Mouse (Mus musculus): ENCODE measurements around the gene Ssbp2.

Ssbp2 gene

DNA sequence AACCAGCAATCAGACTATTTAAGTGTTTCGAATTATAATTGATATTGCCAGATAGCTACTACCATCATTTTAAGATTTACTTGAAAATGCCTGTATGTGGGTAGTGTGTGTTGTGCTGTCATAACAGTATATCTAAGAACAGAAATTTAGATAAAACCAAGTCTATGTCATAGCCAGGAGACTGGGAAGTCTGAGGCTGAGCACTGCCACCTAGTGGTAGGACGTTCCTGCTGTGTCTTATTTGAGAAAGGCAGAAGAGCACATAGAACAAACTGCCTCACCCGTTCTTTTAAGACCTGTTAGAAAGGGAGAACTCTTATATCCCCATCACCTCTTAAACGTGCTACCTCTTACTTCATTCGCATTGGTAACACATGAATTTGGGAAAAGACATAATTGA, 176.7 kb downstream of the Ssbp2 start:
- DNase-seq: peak; percentile 91

DNA sequence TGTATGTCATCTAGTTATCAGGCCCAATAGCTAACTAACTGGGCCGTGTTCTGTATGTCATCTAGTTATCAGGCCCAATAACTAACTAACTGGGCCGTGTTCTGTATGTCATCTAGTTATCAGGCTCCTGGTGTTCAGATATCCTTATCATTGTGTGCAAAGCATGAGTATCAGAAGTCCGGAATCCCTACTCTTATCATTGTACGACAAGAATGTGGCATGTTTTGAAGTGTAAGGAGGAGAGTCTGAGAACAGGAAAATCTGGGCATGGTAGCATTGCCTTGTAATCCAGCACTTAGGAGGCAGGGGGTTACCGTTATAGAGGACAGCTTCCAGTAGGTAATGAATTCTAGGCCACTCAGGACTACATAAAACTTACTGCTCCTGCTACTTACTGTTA, 178.8 kb downstream of the Ssbp2 start:
- no peak for DNase-seq

DNA sequence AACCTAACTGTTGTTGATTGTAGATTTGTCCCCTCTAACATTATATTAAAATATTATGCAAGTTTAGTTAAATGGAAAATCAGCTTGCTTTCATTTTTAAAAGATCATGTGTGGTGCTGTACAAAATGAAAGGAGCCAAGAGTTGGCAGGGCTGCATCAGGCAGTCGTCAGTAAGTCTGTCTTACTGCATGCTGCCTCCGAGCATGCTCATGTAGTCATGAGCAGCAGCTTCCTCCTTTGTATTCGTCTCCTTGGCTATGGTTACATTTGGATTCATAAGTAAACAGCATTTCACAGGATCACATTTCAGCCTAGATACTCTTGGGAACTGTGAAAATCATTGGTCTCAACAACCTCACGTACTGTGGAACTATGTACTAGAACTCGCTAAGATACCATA, 180.1 kb downstream of the Ssbp2 start:
- no peak for DNase-seq

DNA sequence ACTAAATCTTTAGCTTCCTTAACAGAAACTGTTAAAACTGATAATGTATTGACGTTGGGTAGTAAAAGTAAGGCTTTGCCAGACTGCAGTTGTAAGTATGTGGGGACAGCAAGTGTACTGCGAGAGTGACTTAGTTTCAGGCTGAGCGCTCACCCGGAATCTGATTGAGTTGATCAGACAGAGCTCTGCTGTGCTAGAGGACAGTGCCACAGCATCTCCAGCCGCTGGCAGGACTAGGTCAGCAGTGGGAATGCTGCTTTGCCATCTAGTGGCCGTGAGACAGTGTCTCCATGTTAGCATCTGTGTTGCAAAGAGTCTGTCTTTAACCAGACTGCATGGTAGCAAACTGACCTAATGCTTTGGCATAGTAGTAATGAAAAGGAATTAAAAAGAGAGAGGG, 188.2 kb downstream of the Ssbp2 start:
- peak; percentile 62 for DNase-seq

DNA sequence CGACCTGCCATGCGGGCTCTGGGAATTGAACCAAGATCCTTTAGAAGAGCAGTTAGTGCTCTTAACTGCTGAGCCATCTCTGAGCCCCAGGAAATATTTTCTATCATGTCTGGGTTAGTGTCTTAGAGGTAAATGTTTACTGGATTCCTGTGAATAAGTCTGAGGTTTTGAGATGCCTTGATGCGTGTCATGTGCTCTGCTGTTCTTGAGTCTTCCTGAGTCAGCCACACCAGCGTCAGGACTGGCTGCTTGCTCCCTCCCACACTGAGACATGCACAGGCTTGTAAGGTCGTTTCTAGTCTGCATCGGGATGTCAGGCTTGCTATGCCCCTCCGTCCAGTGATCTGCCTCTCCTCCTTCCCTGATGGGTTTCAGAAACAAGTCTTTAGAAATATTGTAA, 189.8 kb downstream of the Ssbp2 start:
- peak; percentile 44 for DNase-seq

DNA sequence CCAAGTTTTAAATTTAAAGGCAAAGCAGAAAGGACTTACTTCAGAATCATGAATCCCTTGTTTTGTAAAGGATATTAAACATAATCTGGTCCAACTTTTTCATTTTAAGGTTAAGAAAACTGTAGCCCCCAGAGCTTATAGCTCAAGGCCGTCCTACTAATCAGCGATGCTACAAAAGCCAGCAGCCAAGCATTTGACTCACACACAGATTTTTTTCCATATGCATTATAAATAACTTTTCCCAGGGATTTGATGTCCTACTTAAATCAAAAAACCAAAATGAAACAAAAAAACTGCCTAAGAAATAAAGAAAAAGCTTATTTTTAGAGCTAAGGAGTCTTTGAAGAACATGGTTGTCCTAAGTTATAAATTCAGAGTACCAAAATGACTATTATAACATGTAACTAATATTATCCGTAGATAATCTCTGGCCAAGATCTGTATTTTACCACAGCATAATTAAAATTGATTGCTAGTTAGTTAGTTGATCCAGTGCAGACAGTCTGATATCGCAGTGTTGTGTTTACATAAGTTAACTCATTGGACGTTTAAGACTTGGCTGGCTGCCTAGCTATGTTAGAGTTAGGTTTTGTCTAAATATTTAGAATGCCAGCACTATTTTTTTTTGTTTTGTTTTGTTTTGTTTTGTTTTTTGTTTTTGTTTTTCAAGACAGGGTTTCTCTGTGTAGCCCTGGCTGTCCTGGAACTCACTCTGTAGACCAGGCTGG, 201.1 kb downstream of the Ssbp2 start:
- DNase-seq: no peak

DNA sequence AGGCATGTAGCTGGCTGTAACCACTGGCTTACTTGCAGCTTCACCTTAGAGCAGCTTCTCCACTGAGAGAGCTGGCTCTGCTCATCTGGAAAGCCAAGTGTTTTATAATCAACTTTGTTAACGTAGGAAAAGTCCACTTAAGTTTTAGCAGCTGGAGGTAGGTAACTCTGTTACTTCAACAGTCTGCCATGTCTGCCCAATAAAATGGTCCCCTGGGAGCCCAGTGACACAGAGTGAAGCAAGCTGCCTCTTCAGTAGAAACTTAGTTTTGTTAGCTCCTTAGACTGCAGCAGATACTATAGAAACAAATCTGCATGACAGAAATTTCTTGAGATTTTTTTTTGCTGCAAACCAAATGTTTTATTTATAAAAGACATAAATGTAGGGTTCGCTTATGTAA, 202.7 kb downstream of the Ssbp2 start:
- DNase-seq: no peak

DNA sequence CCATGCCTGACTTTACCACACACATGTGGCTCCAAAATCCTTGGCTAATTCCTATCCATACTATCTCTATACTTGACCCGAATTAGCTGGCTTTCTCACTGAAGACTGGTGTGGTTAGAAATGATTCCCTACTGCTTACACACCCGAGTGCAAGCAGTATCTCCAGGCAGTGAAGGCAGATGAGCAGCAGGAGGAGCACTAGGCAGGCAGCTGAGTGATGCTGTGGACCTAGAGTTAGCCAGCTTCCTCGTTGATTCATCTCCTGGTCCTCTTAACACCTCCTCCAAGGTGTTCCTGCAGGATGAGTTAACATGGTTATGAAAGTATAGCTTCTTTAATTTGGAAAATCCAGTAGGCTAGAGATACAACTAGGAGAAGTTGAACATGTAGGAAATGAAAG, 213.2 kb downstream of the Ssbp2 start:
- no peak for DNase-seq

DNA sequence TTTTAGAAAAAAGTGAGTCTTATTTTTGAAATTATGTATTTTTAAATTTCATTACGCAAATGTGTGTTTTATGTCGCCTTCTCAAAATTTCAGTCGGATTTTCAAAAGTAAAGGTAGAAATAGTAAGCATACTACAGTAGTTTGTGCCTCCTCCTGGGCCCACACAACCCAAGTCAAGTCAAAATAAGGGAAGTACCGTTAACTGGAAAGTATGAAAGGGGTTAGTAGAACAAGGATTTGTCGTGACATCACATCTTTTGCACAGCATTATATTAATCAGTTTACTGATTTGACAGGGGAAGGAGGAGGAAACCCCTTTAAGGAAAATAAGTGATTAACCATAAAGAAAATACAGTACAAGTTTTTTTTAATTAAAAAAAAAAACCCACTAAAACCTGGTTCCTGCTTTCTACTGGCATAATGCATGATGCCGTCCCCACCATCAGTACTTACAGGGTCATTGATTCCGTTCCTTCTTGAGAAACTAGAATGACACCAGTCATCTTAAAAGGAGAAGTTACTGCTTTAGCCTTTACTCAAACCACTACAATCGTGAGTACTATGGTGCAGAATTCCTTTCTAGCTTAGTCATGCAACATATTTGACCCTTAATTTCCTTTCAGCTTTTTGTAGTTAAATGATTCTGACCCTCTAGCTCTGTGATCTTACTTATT, 220.8 kb downstream of the Ssbp2 start:
- no peak for DNase-seq

DNA sequence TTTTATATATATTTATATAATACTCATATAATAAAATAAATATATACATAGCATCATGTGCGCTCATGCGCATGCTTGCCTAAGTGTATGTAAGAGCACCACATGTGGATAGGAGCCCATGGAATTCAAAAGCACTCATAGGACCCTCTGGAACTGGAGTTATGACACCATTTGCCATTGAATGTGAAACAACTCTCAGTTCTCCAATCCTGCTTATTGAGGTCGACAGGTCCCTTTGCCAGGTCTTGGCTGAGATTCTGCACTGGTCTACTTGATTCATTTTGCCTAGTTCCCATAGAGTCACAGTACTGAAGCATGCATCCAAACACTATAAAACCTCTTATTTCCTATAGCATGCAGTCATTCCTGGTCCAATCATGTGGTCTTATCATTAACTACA, 221.4 kb downstream of the Ssbp2 start:
- DNase-seq: no peak

DNA sequence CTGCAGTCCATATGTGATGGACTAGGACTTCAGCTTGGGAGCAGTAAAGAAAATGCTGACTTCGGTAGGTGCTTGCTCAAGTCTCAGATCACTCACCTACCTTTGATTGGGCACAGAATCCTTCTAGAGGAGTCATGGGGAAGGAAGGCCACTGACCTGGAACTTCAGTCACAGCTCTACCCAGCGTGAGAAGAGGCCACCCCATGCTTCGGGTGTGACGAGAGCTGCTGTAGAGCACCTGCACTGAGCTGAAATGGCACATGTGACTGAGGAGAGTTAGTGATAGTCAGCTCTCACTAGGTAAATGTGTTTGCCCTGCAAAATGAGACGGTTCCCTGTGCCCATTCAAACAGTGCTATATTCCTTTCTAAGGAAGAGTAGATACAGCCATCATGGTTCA, 230.0 kb downstream of the Ssbp2 start:
- no peak for DNase-seq

DNA sequence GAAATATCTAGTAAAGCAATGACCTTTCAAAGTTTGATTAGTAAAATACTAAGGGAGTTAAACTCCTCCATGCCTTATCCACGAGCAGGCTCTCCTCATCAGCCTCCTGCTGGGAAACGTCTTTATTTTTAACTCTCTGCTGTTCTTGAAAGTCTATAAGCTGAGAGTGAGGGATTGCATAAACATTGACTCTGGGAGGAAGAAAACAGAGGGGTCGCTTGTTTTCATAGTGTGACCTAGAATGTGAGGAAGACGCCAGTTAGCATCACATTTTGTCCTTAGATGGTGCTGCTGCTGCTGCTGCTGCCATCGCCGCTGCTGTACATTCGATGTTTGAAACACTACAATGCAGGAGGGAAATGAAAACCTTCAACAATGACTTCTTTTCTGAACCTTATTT, 233.5 kb downstream of the Ssbp2 start:
- no peak for DNase-seq

DNA sequence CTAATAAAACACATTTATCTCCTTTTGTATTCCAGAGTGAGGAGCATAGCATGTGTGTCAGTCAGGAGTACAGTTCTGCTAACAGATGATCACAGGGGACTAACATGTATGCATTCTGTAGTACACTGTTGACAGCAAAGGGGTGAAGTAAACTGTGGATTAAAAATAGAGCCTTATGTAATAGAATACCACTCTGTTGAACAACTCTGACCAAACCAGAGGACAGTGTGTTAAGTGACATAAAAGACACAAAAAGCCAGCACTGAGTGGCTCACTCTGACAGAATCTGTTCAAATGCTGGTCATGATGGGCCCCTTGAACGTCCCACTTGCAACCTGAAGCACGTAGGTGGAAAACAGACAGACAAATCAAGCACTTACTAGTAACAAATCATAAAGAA, 235.3 kb downstream of the Ssbp2 start:
- no peak for DNase-seq

DNA sequence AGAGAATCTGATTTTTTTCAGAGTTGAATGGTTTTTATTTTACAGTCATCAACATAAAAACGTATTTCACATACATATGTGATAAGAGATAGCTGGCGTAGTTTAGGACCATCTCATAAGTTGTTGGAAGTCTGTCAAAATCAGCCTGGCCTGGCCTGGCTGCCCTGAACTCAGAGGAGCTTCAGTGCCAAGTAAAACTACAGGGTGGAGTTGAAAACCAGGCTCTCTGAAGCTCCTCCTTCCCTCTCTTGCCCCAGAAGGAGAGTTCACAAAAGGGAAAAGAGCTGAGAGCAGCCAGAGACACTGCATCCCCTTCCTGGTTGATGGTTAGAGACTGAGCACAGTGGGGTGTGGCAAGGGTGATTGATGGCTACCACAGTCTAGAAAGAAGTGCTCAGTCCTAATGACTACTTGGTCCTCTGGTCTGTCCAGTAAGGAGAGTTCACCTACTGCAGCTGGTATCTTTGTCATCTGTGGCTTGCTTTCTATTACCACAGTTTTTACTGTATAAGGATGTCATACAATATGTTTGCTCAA, 236.1 kb downstream of the Ssbp2 start:
- peak; percentile 11 for DNase-seq

DNA sequence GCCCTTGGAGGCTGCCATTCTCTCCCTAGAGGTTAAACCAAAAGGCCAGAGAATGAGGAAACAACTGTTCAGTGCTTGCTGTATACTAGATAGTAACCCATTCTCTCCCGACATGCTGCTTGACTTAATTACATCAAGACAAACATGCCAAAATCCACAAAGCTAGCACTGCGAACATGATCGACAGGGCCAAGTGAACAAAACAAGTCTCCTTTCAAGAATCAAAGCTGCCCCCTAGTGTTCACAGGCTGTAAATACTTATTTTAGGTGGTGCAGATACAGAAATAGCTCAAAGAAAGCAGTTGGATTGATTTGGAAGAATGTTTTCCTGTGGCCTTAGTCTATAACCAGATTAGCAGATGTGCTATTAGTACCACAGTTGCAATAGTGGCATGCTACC, 236.9 kb downstream of the Ssbp2 start:
- DNase-seq: peak; percentile 49

DNA sequence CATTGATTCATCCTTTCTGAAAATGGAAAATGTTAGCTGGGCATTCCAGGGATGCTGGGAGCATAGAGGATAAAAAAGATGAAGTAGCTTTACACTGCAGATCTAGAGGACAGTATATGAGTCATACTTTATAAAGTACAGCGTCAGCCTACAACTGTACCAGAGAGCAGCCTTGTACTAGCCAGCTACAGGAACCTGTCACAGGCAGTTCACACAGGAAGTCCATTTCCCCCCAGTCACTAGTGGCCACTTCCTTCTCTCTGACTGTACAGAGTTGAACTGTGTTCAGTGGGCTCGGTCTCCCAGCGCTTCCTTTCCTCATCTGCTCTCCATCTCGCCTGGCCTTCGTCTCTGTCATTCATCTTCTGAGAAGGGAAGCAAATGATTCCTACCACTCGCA, 242.3 kb downstream of the Ssbp2 start:
- DNase-seq: peak; percentile 14

DNA sequence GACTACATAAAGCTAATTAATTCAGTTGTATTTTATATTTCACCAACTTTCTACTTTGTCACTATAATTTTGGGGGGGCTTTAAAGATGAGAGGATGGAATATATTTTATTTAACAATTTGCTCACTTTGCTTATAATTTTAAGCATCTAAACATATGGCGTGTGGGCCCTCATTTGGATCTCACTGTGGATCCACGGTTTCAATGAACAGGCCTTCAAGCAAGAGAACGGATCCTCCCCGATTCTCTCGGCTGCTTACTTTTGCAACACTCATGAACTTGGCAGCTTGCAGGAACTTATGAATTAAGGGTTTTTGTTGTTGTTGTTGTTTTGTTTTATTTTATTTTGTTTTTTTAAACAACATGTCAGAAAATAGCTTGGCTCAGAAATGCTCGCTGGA, 259.4 kb downstream of the Ssbp2 start:
- DNase-seq: no peak

DNA sequence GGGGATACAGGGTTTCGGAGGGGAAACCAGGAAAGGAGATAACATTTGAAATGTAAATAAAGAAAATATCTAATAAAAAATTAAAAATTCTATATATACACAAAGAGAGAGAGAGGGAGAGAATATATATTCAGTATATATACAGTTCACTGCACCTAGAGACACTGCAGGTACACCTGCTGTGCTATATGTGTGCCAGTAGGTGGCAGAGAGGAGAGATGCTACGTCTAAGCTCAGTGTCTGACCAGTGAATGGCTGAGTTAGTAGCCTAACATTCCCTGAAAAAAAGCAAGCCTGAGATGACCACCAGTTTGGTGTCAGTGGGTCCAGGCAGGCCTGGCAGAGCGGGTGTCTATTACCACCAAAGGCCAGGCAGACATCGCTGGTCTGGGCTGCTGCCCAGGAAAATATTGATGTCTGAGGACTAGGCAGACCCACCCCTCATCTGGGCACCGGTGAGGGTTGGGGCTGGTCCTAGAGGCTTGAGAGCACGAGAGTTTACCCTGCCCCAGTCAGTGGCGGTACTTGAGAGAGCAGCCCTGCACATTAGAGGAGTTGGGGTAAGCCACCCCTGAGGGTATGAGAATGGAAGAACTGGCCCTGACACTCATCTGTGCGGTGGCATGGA, 263.1 kb downstream of the Ssbp2 start:
- peak; percentile 15 for DNase-seq

DNA sequence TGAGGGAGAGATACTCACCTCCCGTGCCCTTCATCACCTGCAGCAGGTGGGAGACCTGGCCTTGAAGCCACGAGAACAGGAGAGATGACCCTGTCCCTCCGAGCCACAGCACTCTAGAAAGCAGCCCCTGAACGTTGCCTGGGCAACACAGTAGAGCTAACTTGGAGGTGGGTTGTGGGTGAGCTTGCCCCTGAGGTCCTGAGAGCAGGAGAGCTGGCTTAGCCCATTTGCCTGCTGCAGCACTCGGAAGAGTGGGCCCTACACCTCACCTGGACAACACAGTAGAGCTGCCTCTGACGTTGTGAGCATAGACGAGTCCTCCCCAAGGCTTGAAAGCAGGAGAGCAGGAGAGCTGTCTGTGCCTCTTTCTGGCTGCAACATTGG, 263.6 kb downstream of the Ssbp2 start:
- no peak for DNase-seq

DNA sequence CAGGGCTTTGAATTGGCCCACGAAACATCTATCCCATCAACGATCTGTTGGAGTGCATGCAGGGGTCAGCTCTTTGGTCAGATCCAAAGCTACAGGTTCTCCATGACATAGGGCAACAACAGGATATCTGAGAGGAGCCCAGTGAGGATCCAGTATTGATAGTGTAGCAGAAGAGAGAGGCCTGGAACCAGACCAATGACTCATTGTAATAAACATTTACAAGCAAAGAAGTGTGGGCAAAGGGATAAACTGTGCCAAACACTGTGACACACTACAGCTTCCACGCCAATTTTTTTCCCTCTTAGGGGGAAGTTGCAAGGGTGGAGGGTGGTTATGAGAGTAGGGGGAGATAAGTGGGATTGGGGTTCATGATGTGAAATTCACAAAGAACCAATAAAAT, 264.1 kb downstream of the Ssbp2 start:
- no peak for DNase-seq

DNA sequence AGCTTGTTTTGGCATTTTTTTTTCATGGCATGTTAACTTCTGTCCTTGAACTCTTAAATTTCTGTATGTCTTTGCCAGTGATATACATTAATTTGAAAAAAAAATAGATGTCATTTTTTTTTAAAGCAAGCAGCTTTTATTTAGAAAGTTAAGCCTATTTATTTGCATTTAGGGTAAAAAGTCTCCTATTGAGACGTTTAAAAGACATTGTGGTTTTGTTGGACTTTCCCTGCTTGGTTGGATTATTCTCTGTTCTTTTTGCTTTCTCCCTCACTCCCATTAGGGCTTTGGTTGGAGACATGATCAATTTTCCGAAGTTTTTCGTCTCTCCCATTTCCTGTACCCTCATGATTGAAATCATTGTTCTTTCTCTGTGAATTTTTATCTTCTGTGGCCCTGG, 265.0 kb downstream of the Ssbp2 start:
- no peak for DNase-seq

DNA sequence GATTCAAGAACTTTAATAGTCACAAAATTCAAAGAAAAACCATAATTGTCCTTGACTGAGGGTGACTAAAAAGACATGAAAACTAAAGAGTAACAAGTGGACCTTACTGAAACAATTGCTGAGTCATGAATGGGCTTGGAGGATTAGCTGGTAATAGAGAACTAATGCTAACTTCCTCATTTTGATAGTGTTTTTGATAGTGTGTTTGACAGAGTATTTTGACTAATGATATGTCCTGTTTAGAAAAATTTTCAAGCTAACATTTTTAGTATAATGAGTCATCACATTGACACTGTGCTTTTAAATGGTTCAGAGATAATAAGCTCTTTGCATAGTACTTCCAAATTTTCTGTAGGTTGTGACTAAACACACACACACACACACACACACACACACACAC, 267.8 kb downstream of the Ssbp2 start:
- DNase-seq: no peak

DNA sequence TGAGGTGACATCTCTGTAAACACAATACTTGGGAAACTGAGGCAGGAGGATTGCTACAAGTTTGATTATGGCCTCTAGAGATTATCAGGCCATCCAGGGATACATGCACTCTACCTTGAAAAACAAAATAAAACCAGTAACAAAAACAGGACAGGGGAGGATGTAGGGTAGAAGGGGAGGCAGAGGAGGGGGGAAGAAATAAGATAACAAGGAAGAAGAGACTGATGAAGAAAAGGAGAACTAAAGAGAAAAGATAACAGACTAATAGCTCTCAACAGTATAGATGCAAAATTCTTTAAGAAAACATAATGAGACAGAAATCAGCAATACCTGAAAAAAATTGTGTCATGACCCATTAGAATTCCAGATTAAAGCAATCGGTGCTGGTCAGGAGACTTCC, 277.1 kb downstream of the Ssbp2 start:
- DNase-seq: no peak

DNA sequence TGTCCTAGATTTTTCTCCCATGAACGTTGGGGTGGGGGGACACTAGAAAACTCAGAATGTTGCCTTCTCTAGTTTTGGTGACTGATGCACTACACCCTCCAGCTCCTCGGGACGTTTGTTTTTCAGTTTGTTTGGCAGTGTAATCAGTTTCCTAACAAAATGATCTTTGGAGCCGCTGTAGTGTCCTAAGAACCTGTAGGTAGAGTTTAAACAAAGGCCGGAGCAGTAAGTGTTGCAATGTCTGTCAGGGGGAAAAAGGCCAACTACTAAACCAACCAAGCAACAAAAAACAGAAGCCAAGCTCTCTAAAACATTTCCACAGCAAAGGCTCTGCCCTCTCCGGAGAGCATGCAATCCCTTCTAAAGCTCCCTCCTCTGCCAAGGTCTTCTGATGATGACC, 280.8 kb downstream of the Ssbp2 start:
- no peak for DNase-seq
